25 mouse cellular contexts compared by ENCODE assay signal in genomic region chr7:34534241-34534640, GRCm38 (mm10).
DNase-seq lines count a peak whose midpoint lies in the region; ATAC-seq and TF ChIP-seq lines count a peak whose summit lies in the region.
"Had no signal": no experiment of that assay in that cellular context is flagged by ENCODE, and none has a peak within 500 bp of the region (broad histone marks: within the 10 kb centered on the region; RNA-seq: fewer than 3 reads in every experiment).

No protein-coding gene starts in this region.

- DNase-seq in layer of hippocampus, adult 2 months (ENCODE audit: low spot score in 2 of 2) = no peak
- no peak for DNase-seq in layer of hippocampus, postnatal 10 days (ENCODE audit: low spot score in 2 of 2)
- DNase-seq in ES-CJ7 (ENCODE audit: low read depth, low spot score) = peak; percentile 48
- DNase-seq in ZHBTc4 (ENCODE audit: low read depth, low spot score) = peak; percentile 71
- DNase-seq in urinary bladder, adult 18-20 months (ENCODE audit: low spot score in 2 of 2) = no peak
- DNase-seq: adrenal gland, postnatal 10 days; adrenal gland, postnatal 36 days; B cell, adult 2 months; cerebellum, adult 18-20 months; cerebellum, adult 9-10 months; cerebellum, postnatal 14 days; gastrocnemius, postnatal 25 days; heart, adult 18-20 months; heart, postnatal 10 days; heart, postnatal 36 days had no signal

- H3K4me3 ChIP-seq in layer of hippocampus, adult 2 months = no peak overlapping the region
- no peak overlapping the region for H3K4me3 ChIP-seq in E14TG2a.4 (replicated peaks; ENCODE audit: low read length)
- H3K4me3 ChIP-seq: forebrain, embryonic 10.5 days; forebrain, embryonic 15.5 days; heart, embryonic 12.5 days; heart, embryonic 15.5 days; hindbrain, embryonic 10.5 days; hindbrain, embryonic 13.5 days had no signal

- no peaks in the 10 kb centered on the region for H3K36me3 ChIP-seq in E14TG2a.4 (ENCODE audit: insufficient read depth, low read length)
- H3K36me3 ChIP-seq: forebrain, embryonic 10.5 days; forebrain, embryonic 15.5 days; heart, embryonic 12.5 days; heart, embryonic 15.5 days; hindbrain, embryonic 10.5 days; hindbrain, embryonic 13.5 days had no signal

- H3K9me3 ChIP-seq in E14TG2a.4 (ENCODE audit: low read length) = no peaks in the 10 kb centered on the region
- H3K9me3 ChIP-seq: forebrain, embryonic 10.5 days; forebrain, embryonic 15.5 days; heart, embryonic 12.5 days; heart, embryonic 15.5 days; hindbrain, embryonic 10.5 days; hindbrain, embryonic 13.5 days had no signal

- H3K27ac ChIP-seq in layer of hippocampus, adult 2 months = no peak overlapping the region
- H3K27ac ChIP-seq: forebrain, embryonic 10.5 days; forebrain, embryonic 15.5 days; heart, embryonic 15.5 days; hindbrain, embryonic 10.5 days; hindbrain, embryonic 13.5 days had no signal

- ATAC-seq in inflammation-experienced regulatory T-cells, adult 6 months = no peak
- ATAC-seq: forebrain, embryonic 15.5 days; hindbrain, embryonic 16.5 days had no signal

- peak; percentile 47 for TF ChIP-seq CTCF in layer of hippocampus, adult 2 months (conservative IDR thresholded peaks at IDR 0.05)
- peak; percentile 39 for TF ChIP-seq CTCF in E14TG2a.4 (conservative IDR thresholded peaks at IDR 0.05; ENCODE audit: low read length)

- H3K27me3 ChIP-seq in E14TG2a.4 (ENCODE audit: insufficient read depth, low read length) = no peaks in the 10 kb centered on the region; the same call in 1 of the 2 replicates
- H3K27me3 ChIP-seq: CH12.LX; forebrain, embryonic 15.5 days; heart, embryonic 12.5 days; heart, embryonic 15.5 days; hindbrain, embryonic 13.5 days had no signal

- peaks cover 60% of the 10 kb centered on the region for H3K4me1 ChIP-seq in E14TG2a.4 (replicated peaks; ENCODE audit: low read depth, low read length)
- H3K4me1 ChIP-seq: forebrain, embryonic 15.5 days; heart, embryonic 12.5 days; heart, embryonic 15.5 days; hindbrain, embryonic 10.5 days; hindbrain, embryonic 13.5 days had no signal

Comparison
In these comparisons a context has a peak if more than half of its experiments do, and no peak if none do; other contexts are left out.
1. DNase-seq: peak in ES-CJ7 (single experiment) and ZHBTc4 (single experiment); none in layer of hippocampus, adult 2 months (0 of 2), layer of hippocampus, postnatal 10 days (0 of 2) and urinary bladder, adult 18-20 months (0 of 2).